Mouse (Mus musculus) bone marrow macrophage, adult 2 months (primary cell): ENCODE data around the gene Myd88.

ENCODE experiments used
- CTCF ChIP-seq: IDR thresholded peaks from 2 replicates; pipeline ENCODE4 v1.5.1; 2012; ENCODE audit warnings: low read depth, mild to moderate bottlenecking, low read length, moderate library complexity
- POLR2A ChIP-seq: IDR thresholded peaks from 2 replicates; pipeline ENCODE4 v1.6.1; 2012; ENCODE audit warnings: mild to moderate bottlenecking, low read depth, low read length, borderline replicate concordance

GRCm38 (mm10) chr9:119338350-119338749 lies 2.9 kb downstream of the Myd88 start:
- TF ChIP-seq POLR2A = no peak
- TF ChIP-seq CTCF = no peak
